Mouse (Mus musculus): ENCODE results near the gene Itm2c. TPM values are rescaled to one million over a fixed set of nuclear protein-coding genes. Genes with fewer than 3 reads are reported as not detected.

The Itm2c gene
- polyA plus RNA-seq, 1 experiment = 136 TPM

DNA sequence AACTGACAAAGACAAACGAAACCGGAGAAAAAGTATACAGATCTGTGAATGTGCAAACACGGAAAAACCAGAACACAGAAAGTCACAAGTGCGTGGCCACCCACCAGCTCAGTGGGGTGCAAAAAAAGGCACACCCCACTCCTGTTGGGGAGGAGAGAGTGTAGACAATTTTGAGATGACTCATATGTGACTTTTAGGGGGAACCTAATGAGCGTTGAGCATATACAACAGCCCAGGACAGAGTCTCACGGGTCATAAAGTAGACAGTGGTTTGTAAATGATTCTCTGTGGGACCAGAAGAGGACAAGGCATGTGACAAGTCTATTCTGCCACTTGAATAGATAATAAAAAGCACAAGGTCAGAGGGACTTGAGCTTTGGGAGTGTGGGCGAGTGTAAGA lies 39.1 kb downstream of the Itm2c start:
- Histone ChIP-seq H3K27me3 (ENCODE audit: control insufficient read depth, insufficient read depth, low read length) (0 out of 2 replicates have a peak, but pooled peaks cover 1% of the 10 kb centered on the region), H3K36me3 (ENCODE audit: control insufficient read depth, insufficient read depth, low read length) (no peaks in the 10 kb centered on the region), H3K27ac (ENCODE audit: insufficient read depth, low read length) (no peak overlapping the region), H3K4me3 (ENCODE audit: extremely low read depth, insufficient read depth, insufficient read length) (no peak overlapping the region), H3K4me1 (ENCODE audit: control insufficient read depth, insufficient read depth, insufficient read length) (no peaks in the 10 kb centered on the region)
- no peak for DNase-seq (ENCODE audit: low read depth in 1 of 2, low spot score in 2 of 2)
- TF ChIP-seq CTCF (IDR thresholded peaks at IDR 0.05; ENCODE audit: extremely low read depth, insufficient read depth, insufficient read length, insufficient replicate concordance) = no peak
- TF ChIP-seq POLR2A (IDR thresholded peaks at IDR 0.05; ENCODE audit: low read depth, low read length) = no peak
- 24% methylated on average over 7 of the region's 7 CpGs for WGBS

DNA sequence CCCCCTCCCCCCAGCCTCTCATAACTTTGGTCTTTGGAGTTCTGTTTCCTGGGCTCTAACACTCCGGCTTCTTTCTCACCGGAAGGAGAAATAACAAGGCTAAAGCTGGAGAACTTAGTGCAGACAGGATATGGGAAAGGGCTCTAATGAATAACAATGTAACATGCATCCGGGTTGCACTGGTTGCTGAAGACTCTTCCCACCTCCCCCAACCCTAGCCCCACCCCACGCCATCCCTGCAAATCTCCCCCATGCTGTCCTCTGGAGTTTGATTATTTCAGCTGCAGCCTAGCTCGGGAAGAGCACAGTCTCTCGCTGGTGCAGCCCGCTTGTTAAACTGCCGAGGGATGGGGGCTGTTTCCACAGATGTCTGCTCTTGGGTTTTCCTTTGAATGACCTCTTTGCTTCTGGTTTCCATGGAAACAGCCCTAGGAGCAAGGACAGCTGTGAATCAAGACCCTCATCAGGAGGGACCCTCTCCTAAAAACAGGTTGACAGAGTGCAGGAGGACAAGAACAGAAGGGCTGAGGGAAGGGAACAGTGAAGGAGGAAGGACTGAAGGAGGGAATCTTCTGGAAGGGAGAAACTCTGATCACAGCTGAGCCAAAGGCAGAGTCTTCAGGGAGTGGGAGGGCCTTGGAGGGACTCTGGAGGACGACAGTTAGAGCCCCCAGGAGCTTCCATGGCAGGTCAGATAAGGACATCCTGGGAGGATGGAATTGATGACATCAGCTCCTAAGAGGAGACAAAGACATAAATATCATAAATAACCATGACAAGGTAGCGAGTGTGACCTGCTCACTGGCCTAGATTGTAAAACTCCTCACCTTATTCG lies 39.8 kb downstream of the Itm2c start:
- no peak overlapping the region for H3K27ac ChIP-seq (ENCODE audit: insufficient read depth, low read length)
- WGBS = 28% methylated on average over 11 of the region's 11 CpGs

DNA sequence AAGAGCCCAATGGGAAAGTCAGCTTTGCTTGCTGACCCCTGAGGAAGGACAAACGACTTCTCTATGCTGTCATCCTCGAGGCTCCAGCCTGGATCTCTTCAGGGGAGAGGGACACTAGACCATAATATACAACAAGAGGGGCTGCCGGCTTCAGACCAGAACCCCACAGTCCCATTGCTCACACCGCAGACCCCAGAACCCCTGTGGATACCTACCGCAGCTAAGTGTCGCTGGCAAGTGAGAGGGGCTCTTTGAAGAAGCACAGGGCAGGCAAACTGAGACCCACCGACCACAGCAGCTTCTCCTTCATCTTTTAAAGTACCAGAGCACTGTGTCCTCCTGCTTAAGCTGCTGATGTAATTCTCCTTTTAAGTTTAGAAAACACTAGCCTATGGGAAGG lies 40.5 kb downstream of the Itm2c start:
- TF ChIP-seq CTCF (IDR thresholded peaks at IDR 0.05; ENCODE audit: extremely low read depth, insufficient read depth, insufficient read length, insufficient replicate concordance) (no peak), POLR2A (IDR thresholded peaks at IDR 0.05; ENCODE audit: low read depth, low read length) (no peak)
- H3K4me3 ChIP-seq (ENCODE audit: extremely low read depth, insufficient read depth, insufficient read length) = no peak overlapping the region
- DNase-seq (ENCODE audit: low read depth in 1 of 2, low spot score in 2 of 2) = no peak
- 0 out of 2 replicates have a peak, but pooled peaks cover 1% of the 10 kb centered on the region for H3K27me3 ChIP-seq (ENCODE audit: control insufficient read depth, insufficient read depth, low read length)
- WGBS = 35% methylated on average over 7 of the region's 7 CpGs
- no peaks in the 10 kb centered on the region for H3K36me3 ChIP-seq (ENCODE audit: control insufficient read depth, insufficient read depth, low read length)
- H3K4me1 ChIP-seq (ENCODE audit: control insufficient read depth, insufficient read depth, insufficient read length) = no peaks in the 10 kb centered on the region
- no peak overlapping the region for H3K27ac ChIP-seq (ENCODE audit: insufficient read depth, low read length)

More for the DNA sequence above, 39.8 kb downstream of the Itm2c start:
- no peaks in the 10 kb centered on the region for H3K4me1 ChIP-seq (ENCODE audit: control insufficient read depth, insufficient read depth, insufficient read length)
- H3K36me3 ChIP-seq (ENCODE audit: control insufficient read depth, insufficient read depth, low read length) = no peaks in the 10 kb centered on the region
- no peak for TF ChIP-seq CTCF (IDR thresholded peaks at IDR 0.05; ENCODE audit: extremely low read depth, insufficient read depth, insufficient read length, insufficient replicate concordance)
- TF ChIP-seq POLR2A (IDR thresholded peaks at IDR 0.05; ENCODE audit: low read depth, low read length) = no peak
- H3K27me3 ChIP-seq (ENCODE audit: control insufficient read depth, insufficient read depth, low read length) = 0 out of 2 replicates have a peak, but pooled peaks cover 1% of the 10 kb centered on the region
- no peak for DNase-seq (ENCODE audit: low read depth in 1 of 2, low spot score in 2 of 2)
- H3K4me3 ChIP-seq (ENCODE audit: extremely low read depth, insufficient read depth, insufficient read length) = no peak overlapping the region

DNA sequence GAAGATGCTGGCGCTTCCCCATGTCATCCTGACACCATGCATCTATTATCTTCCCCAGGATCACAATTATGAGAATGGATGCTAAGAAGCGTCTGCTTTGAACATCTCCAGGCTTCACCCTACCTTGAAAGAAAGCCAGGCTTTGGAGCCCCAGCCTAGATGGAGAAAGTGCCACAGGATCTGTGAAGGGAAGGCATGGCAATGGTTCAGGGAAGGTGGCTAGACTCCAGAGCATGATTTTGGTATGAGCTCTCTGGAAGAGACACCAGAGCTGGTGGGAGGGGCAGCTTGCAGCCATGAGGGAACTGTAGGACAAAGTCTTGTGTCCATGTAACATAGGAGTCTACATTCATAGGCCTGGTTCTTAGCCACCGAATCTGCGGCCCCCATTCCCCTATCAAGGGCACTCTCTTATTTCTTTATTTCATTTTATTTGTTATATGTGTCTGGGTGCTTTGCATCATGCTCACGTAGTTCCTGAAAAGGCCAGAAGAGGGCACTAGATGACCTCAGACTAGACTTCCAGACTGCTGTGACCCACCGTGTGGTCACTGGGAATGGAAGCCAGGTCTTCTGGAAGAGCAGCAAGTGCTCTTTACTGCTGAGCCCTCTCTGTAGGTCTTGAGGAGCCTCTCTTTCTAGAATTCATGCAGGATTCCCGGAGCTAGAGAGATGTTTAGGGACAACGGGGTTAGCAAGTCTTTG lies 41.2 kb downstream of the Itm2c start:
- Histone ChIP-seq H3K36me3 (ENCODE audit: control insufficient read depth, insufficient read depth, low read length) (no peaks in the 10 kb centered on the region), H3K27me3 (ENCODE audit: control insufficient read depth, insufficient read depth, low read length) (0 out of 2 replicates have a peak, but pooled peaks cover 1% of the 10 kb centered on the region), H3K4me1 (ENCODE audit: control insufficient read depth, insufficient read depth, insufficient read length) (no peaks in the 10 kb centered on the region), H3K4me3 (ENCODE audit: extremely low read depth, insufficient read depth, insufficient read length) (no peak overlapping the region), H3K27ac (ENCODE audit: insufficient read depth, low read length) (no peak overlapping the region)
- TF ChIP-seq CTCF (IDR thresholded peaks at IDR 0.05; ENCODE audit: extremely low read depth, insufficient read depth, insufficient read length, insufficient replicate concordance) (peak; percentile 65; the same call in 1 of the 2 replicates), POLR2A (IDR thresholded peaks at IDR 0.05; ENCODE audit: low read depth, low read length) (no peak)
- 48% methylated on average over 8 of the region's 8 CpGs for WGBS
- peak; percentile 34 to 54 for DNase-seq (ENCODE audit: low read depth in 1 of 2, low spot score in 2 of 2)

DNA sequence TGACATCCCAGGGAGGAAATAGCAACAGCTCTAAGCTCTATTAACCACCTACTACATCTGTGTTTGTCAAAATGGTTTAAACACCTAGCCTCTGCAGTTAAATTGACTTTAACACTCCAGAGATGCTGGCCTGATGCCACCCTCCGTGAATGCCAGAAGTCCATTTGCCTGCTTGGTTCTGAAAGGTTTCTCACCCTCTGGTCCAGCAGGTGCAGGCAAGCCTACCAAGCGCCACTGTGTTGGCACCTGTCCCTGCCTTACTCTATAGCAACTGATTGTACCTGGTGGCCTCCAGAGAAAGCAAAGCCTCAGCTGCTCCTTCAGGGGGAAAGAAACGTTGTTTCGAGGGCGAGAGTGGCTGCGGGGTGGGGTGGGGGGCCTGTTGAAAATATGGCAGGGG lies 42.2 kb downstream of the Itm2c start:
- 80% methylated on average over 6 of the region's 6 CpGs for WGBS
- TF ChIP-seq CTCF (IDR thresholded peaks at IDR 0.05; ENCODE audit: extremely low read depth, insufficient read depth, insufficient read length, insufficient replicate concordance) = no peak
- TF ChIP-seq POLR2A (IDR thresholded peaks at IDR 0.05; ENCODE audit: low read depth, low read length) = no peak
- Histone ChIP-seq H3K36me3 (ENCODE audit: control insufficient read depth, insufficient read depth, low read length) (no peaks in the 10 kb centered on the region), H3K27me3 (ENCODE audit: control insufficient read depth, insufficient read depth, low read length) (0 out of 2 replicates have a peak, but pooled peaks cover 1% of the 10 kb centered on the region), H3K4me1 (ENCODE audit: control insufficient read depth, insufficient read depth, insufficient read length) (no peaks in the 10 kb centered on the region), H3K27ac (ENCODE audit: insufficient read depth, low read length) (no peak overlapping the region), H3K4me3 (ENCODE audit: extremely low read depth, insufficient read depth, insufficient read length) (no peak overlapping the region)
- DNase-seq (ENCODE audit: low read depth in 1 of 2, low spot score in 2 of 2) = no peak

- no peak for TF ChIP-seq CTCF (IDR thresholded peaks at IDR 0.05; ENCODE audit: extremely low read depth, insufficient read depth, insufficient read length, insufficient replicate concordance)
- TF ChIP-seq POLR2A (IDR thresholded peaks at IDR 0.05; ENCODE audit: low read depth, low read length) = no peak
- no peak overlapping the region for H3K4me3 ChIP-seq (ENCODE audit: extremely low read depth, insufficient read depth, insufficient read length)
- 74% methylated on average over 1 of the region's 1 CpGs for WGBS
- DNase-seq (ENCODE audit: low read depth in 1 of 2, low spot score in 2 of 2) = no peak
- H3K36me3 ChIP-seq (ENCODE audit: control insufficient read depth, insufficient read depth, low read length) = no peaks in the 10 kb centered on the region
- no peak overlapping the region for H3K27ac ChIP-seq (ENCODE audit: insufficient read depth, low read length)
- H3K27me3 ChIP-seq (ENCODE audit: control insufficient read depth, insufficient read depth, low read length) = 0 out of 2 replicates have a peak, but pooled peaks cover 1% of the 10 kb centered on the region
- H3K4me1 ChIP-seq (ENCODE audit: control insufficient read depth, insufficient read depth, insufficient read length) = no peaks in the 10 kb centered on the region
Observed at GRCm38 (mm10) chr1:85937323-85937722, 43.2 kb downstream of the Itm2c start.

Data from spleen, adult 2 months (tissue).